Mouse (Mus musculus) myocyte (in vitro differentiated cells): ENCODE data around the gene Cdca5.

Source experiments
- CEBPB ChIP-seq: IDR thresholded peaks from 2 replicates; pipeline ENCODE4 v1.6.1; 2011; ENCODE audit warnings: mild to moderate bottlenecking, moderate library complexity; ENCODE audit not compliant: poor library complexity, insufficient read depth, severe bottlenecking
- E2F4 ChIP-seq: IDR thresholded peaks from one replicate; pipeline ENCODE4 v1.6.1; 2011; ENCODE audit warnings: mild to moderate bottlenecking, control low read depth, moderate library complexity; ENCODE audit not compliant: insufficient read depth
- MYOG ChIP-seq, 3 experiments: IDR thresholded peaks; one replicate each; pipeline ENCODE4 v1.6.1; 2011; ENCODE audit warnings: control low read depth in 2 of 3, low read depth in 2 of 3, mild to moderate bottlenecking in 2 of 3; ENCODE audit not compliant: insufficient read length in 2 of 3, control insufficient read depth in 1 of 3, insufficient read depth in 1 of 3
- POLR2A ChIP-seq: IDR thresholded peaks from one replicate; pipeline ENCODE4 v1.6.1; 2011; ENCODE audit warnings: low read depth, mild to moderate bottlenecking, control low read depth, moderate library complexity; ENCODE audit not compliant: insufficient read length
- REST ChIP-seq: IDR thresholded peaks from one replicate; pipeline ENCODE4 v1.6.1; 2011; ENCODE audit warnings: mild to moderate bottlenecking, control low read depth, moderate library complexity; ENCODE audit not compliant: insufficient read depth, insufficient read length
- TCF12 ChIP-seq: IDR thresholded peaks from one replicate; pipeline ENCODE4 v1.6.1; 2011; ENCODE audit warnings: mild to moderate bottlenecking, control low read depth; ENCODE audit not compliant: poor library complexity, insufficient read depth, severe bottlenecking
- USF1 ChIP-seq: IDR thresholded peaks from one replicate; pipeline ENCODE4 v1.6.1; 2011; ENCODE audit warnings: low read depth, mild to moderate bottlenecking, control low read depth, moderate library complexity

DNA sequence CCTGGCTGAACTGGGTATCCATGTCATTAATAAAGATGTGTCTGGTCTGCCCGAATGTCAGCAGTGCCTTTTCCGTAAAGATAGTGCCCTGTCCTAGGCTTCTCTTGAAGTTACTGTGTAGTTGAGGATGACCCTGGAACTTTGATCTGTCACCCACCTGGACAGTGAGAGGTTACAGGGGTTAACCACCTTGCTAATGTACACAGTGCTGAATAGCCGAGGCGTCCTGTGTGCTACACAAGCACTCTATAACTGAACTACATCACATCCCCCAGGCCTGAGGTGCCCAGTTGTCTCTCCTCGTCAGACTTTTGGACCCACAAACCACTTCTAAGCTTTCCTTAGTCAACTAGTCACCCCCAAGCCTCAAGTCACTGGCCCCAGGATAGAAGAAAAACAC lies 22.4 kb upstream of the Cdca5 start:
- TF ChIP-seq TCF12, result no peak
- TF ChIP-seq USF1, result no peak
- TF ChIP-seq POLR2A, result no peak
- TF ChIP-seq REST, result no peak
- TF ChIP-seq MYOG (IDR thresholded peaks at IDR 0.05; ENCODE audit: control insufficient read depth in 1 of 3, insufficient read depth in 1 of 3, insufficient read length in 2 of 3, low read depth in 2 of 3), result no peak
- TF ChIP-seq E2F4, result no peak
- TF ChIP-seq CEBPB, result no peak
